Mouse (Mus musculus): ENCODE measurements around the gene Dirc2. TPM values are rescaled to one million over a fixed set of nuclear protein-coding genes. Genes with fewer than 3 reads are reported as not detected.

Gene Dirc2
- polyA plus RNA-seq, 1 experiment from 2014 or later, result 6.2 TPM

- DNase-seq (no peak), ATAC-seq (no peak)
- Histone ChIP-seq H3K4me3 (ENCODE audit: low read depth, low read length) (no peak overlapping the region), H3K4me1 (ENCODE audit: insufficient read depth) (no peaks in the 10 kb centered on the region), H3K36me3 (replicated peaks; ENCODE audit: insufficient read depth, low read length) (peaks cover 5% of the 10 kb centered on the region; the same call in 1 of the 2 replicates), H3K9me3 (ENCODE audit: low read length) (no peaks in the 10 kb centered on the region), H3K27me3 (ENCODE audit: insufficient read depth, low read length) (no peaks in the 10 kb centered on the region), H3K27ac (ENCODE audit: low read depth) (no peak overlapping the region), H3K9ac (replicated peaks) (no peak overlapping the region), H3K4me2 (ENCODE audit: low read depth, low read length) (no peak overlapping the region)
- TF ChIP-seq EP300 (IDR thresholded peaks at IDR 0.05; ENCODE audit: low read depth) (no peak), CTCF (IDR thresholded peaks at IDR 0.05; ENCODE audit: low read depth) (no peak)
- WGBS (ENCODE audit: insufficient replicate concordance), result 80% methylated on average over 7 of the region's 7 CpGs
Observed at GRCm38 (mm10) chr16:35711004-35711403, 58.2 kb downstream of the Dirc2 start.

GRCm38 (mm10) chr16:35707004-35707403 lies 62.2 kb downstream of the Dirc2 start:
- TF ChIP-seq EP300 (IDR thresholded peaks at IDR 0.05; ENCODE audit: low read depth), result no peak
- DNase-seq, result no peak
- H3K27ac ChIP-seq (ENCODE audit: low read depth), result no peak overlapping the region
- ATAC-seq, result peak; percentile 55; the same call in 1 of the 2 replicates
- peaks cover 3% of the 10 kb centered on the region; the same call in 1 of the 2 replicates for H3K36me3 ChIP-seq (replicated peaks; ENCODE audit: insufficient read depth, low read length)
- H3K27me3 ChIP-seq (ENCODE audit: insufficient read depth, low read length), result no peaks in the 10 kb centered on the region
- no peak overlapping the region for H3K4me2 ChIP-seq (ENCODE audit: low read depth, low read length)
- 82% methylated on average over 5 of the region's 5 CpGs for WGBS (ENCODE audit: insufficient replicate concordance)
- H3K9me3 ChIP-seq (ENCODE audit: low read length), result no peaks in the 10 kb centered on the region
- H3K4me3 ChIP-seq (ENCODE audit: low read depth, low read length), result no peak overlapping the region
- H3K4me1 ChIP-seq (ENCODE audit: insufficient read depth), result no peaks in the 10 kb centered on the region
- no peak overlapping the region for H3K9ac ChIP-seq (replicated peaks)

GRCm38 (mm10) chr16:35704796-35705195 lies 64.4 kb downstream of the Dirc2 start:
- 84% methylated on average over 14 of the region's 14 CpGs for WGBS (ENCODE audit: insufficient replicate concordance)
- no peak overlapping the region for H3K4me2 ChIP-seq (ENCODE audit: low read depth, low read length)
- no peak for DNase-seq
- no peak for ATAC-seq
- no peaks in the 10 kb centered on the region for H3K4me1 ChIP-seq (ENCODE audit: insufficient read depth)
- no peaks in the 10 kb centered on the region for H3K9me3 ChIP-seq (ENCODE audit: low read length)
- no peak overlapping the region for H3K9ac ChIP-seq (replicated peaks)
- H3K4me3 ChIP-seq (ENCODE audit: low read depth, low read length), result no peak overlapping the region
- H3K27ac ChIP-seq (ENCODE audit: low read depth), result no peak overlapping the region
- TF ChIP-seq CTCF (IDR thresholded peaks at IDR 0.05; ENCODE audit: low read depth) (no peak), EP300 (IDR thresholded peaks at IDR 0.05; ENCODE audit: low read depth) (no peak)
- H3K36me3 ChIP-seq (replicated peaks; ENCODE audit: insufficient read depth, low read length), result peaks cover 3% of the 10 kb centered on the region; the same call in 1 of the 2 replicates
- no peaks in the 10 kb centered on the region for H3K27me3 ChIP-seq (ENCODE audit: insufficient read depth, low read length)

GRCm38 (mm10) chr16:35703763-35704679 lies 65.1 kb downstream of the Dirc2 start:
- no peak overlapping the region for H3K4me3 ChIP-seq (ENCODE audit: low read depth, low read length)
- WGBS (ENCODE audit: insufficient replicate concordance), result 82% methylated on average over 16 of the region's 16 CpGs
- no peaks in the 10 kb centered on the region for H3K27me3 ChIP-seq (ENCODE audit: insufficient read depth, low read length)
- H3K36me3 ChIP-seq (replicated peaks; ENCODE audit: insufficient read depth, low read length), result peaks cover 3% of the 10 kb centered on the region
- DNase-seq, result no peak
- H3K4me1 ChIP-seq (ENCODE audit: insufficient read depth), result no peaks in the 10 kb centered on the region
- no peak overlapping the region for H3K27ac ChIP-seq (ENCODE audit: low read depth)
- TF ChIP-seq CTCF (IDR thresholded peaks at IDR 0.05; ENCODE audit: low read depth) (no peak), EP300 (IDR thresholded peaks at IDR 0.05; ENCODE audit: low read depth) (no peak)
- no peak overlapping the region for H3K4me2 ChIP-seq (ENCODE audit: low read depth, low read length)
- H3K9ac ChIP-seq (replicated peaks), result no peak overlapping the region
- H3K9me3 ChIP-seq (ENCODE audit: low read length), result no peaks in the 10 kb centered on the region
- no peak for ATAC-seq

GRCm38 (mm10) chr16:35701823-35702222 lies 67.3 kb downstream of the Dirc2 start:
- 78% methylated on average over 11 of the region's 11 CpGs for WGBS (ENCODE audit: insufficient replicate concordance)
- Histone ChIP-seq H3K27ac (ENCODE audit: low read depth) (no peak overlapping the region), H3K4me3 (ENCODE audit: low read depth, low read length) (no peak overlapping the region), H3K27me3 (ENCODE audit: insufficient read depth, low read length) (no peaks in the 10 kb centered on the region), H3K4me1 (ENCODE audit: insufficient read depth) (no peaks in the 10 kb centered on the region), H3K36me3 (replicated peaks; ENCODE audit: insufficient read depth, low read length) (peaks cover 14% of the 10 kb centered on the region), H3K4me2 (ENCODE audit: low read depth, low read length) (no peak overlapping the region), H3K9me3 (ENCODE audit: low read length) (no peaks in the 10 kb centered on the region), H3K9ac (replicated peaks) (no peak overlapping the region)
- TF ChIP-seq CTCF (IDR thresholded peaks at IDR 0.05; ENCODE audit: low read depth) (no peak), EP300 (IDR thresholded peaks at IDR 0.05; ENCODE audit: low read depth) (no peak)
- DNase-seq (no peak), ATAC-seq (no peak)

- TF ChIP-seq EP300 (IDR thresholded peaks at IDR 0.05; ENCODE audit: low read depth) (no peak), CTCF (IDR thresholded peaks at IDR 0.05; ENCODE audit: low read depth) (no peak)
- WGBS (ENCODE audit: insufficient replicate concordance), result 65% methylated on average over 2 of the region's 2 CpGs
- Histone ChIP-seq H3K4me2 (ENCODE audit: low read depth, low read length) (no peak overlapping the region), H3K4me1 (ENCODE audit: insufficient read depth) (no peaks in the 10 kb centered on the region), H3K4me3 (ENCODE audit: low read depth, low read length) (no peak overlapping the region), H3K27me3 (ENCODE audit: insufficient read depth, low read length) (no peaks in the 10 kb centered on the region), H3K27ac (ENCODE audit: low read depth) (no peak overlapping the region), H3K36me3 (replicated peaks; ENCODE audit: insufficient read depth, low read length) (peaks cover 16% of the 10 kb centered on the region), H3K9ac (replicated peaks) (no peak overlapping the region), H3K9me3 (ENCODE audit: low read length) (no peaks in the 10 kb centered on the region)
- no peak for ATAC-seq
- no peak for DNase-seq
Observed at GRCm38 (mm10) chr16:35696103-35696502, 73.1 kb downstream of the Dirc2 start.

All from liver, postnatal 0 days (tissue).